Mouse (Mus musculus): ENCODE results near the gene Mapk6. TPM values are rescaled to one million over a fixed set of nuclear protein-coding genes. Genes with fewer than 3 reads are reported as not detected.

The Mapk6 gene
- polyA plus RNA-seq, 1 experiment from 2014 or later, result 141 TPM

DNA sequence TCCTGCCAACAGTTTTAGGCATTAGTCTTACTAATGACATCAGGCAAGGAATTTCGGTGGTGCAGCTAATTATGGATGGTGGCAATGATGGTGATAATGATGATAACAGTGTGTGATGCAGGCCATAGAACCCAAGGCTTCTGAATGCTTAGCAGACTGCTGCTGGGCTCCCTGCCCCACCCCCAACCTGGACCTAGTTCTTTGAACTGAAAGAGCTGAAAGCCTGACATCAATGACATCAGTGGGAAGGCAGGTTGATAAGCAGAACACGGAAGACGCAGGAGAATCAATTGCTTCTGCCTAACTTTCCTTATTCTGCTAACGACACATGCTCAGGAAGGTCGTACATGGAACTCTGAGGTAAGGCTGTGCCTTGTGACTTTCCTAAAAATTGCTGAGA lies 3.4 kb upstream of the Mapk6 start:
- Histone ChIP-seq H3K9me3 (replicated peaks; ENCODE audit: control insufficient read depth, low read length) (no peaks in the 10 kb centered on the region), H3K9ac (ENCODE audit: low read length) (no peak overlapping the region), H3K4me3 (ENCODE audit: low read depth, low read length) (no peak overlapping the region), H3K27ac (ENCODE audit: low read depth, low read length) (no peak overlapping the region), H3K36me3 (ENCODE audit: control insufficient read depth, insufficient read depth, low read length) (no peaks in the 10 kb centered on the region), H3K4me2 (ENCODE audit: low read length) (no peak overlapping the region), H3K27me3 (replicated peaks; ENCODE audit: control insufficient read depth, insufficient read depth, low read length) (no peaks in the 10 kb centered on the region), H3K4me1 (ENCODE audit: control insufficient read depth, insufficient read depth, low read length) (peaks cover 5% of the 10 kb centered on the region; the same call in 1 of the 2 replicates)
- ATAC-seq, result no peak
- 50% methylated on average over 5 of the region's 5 CpGs for WGBS
- DNase-seq (ENCODE audit: low spot score), result no peak

DNA sequence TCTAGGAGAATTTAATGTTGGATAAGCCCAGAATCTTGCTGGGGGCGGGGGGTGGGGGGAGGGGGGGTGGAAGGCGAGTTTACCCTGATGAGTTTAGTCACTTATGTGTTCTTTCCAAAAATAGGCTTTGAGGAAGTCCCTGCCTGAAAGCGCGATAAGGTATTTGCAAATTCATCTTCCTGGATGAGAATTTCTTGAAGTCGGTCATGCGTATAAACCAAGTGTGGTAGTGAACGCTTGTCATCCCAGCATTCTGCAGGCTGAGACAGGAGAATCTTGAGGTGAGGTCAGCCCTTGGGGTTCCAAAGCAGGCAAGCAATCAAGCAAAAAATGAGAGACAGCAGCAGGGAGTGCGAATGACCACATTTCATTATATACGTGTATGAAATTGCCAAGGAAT lies 1.8 kb upstream of the Mapk6 start:
- H3K27me3 ChIP-seq (replicated peaks; ENCODE audit: control insufficient read depth, insufficient read depth, low read length), result no peaks in the 10 kb centered on the region
- H3K36me3 ChIP-seq (ENCODE audit: control insufficient read depth, insufficient read depth, low read length), result no peaks in the 10 kb centered on the region
- no peak overlapping the region for H3K4me2 ChIP-seq (ENCODE audit: low read length)
- WGBS, result 86% methylated on average over 9 of the region's 9 CpGs
- ATAC-seq, result no peak
- H3K4me1 ChIP-seq (ENCODE audit: control insufficient read depth, insufficient read depth, low read length), result peaks cover 14% of the 10 kb centered on the region
- H3K9ac ChIP-seq (ENCODE audit: low read length), result no peak overlapping the region
- DNase-seq (ENCODE audit: low spot score), result no peak
- H3K4me3 ChIP-seq (ENCODE audit: low read depth, low read length), result no peak overlapping the region
- no peaks in the 10 kb centered on the region for H3K9me3 ChIP-seq (replicated peaks; ENCODE audit: control insufficient read depth, low read length)
- H3K27ac ChIP-seq (ENCODE audit: low read depth, low read length), result no peak overlapping the region

DNA sequence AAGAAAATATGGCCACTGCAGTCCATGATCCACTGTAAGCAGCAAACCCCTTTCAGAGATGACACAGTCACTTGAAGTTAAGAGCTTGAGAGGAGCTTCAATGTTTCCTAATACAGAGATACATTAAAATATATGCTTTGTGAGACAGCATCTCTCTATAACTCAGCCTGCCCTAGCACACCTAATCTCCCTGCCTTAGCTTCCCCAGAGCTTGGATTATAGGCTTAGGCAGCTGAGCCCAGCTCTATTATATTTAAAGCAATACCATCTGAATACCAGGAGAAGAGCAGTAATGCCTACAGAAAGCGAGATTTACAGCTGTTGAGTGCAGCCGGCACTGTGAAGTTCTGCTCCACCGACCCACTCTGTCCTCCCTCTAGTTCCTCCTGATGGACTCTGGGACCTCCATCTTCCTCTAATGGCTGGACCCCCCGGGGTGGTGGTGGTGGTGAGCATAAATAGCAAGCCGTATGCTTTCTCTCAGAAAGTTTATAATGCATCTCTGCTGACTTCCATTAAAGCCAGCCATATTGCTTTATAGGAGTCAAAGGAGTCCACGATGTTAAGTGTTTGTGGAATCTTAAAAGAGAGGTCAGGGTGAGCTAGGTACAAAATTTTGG lies 1.2 kb upstream of the Mapk6 start:
- Histone ChIP-seq H3K36me3 (ENCODE audit: control insufficient read depth, insufficient read depth, low read length) (no peaks in the 10 kb centered on the region), H3K9ac (ENCODE audit: low read length) (no peak overlapping the region), H3K27ac (ENCODE audit: low read depth, low read length) (no peak overlapping the region), H3K4me1 (ENCODE audit: control insufficient read depth, insufficient read depth, low read length) (peaks cover 17% of the 10 kb centered on the region), H3K27me3 (replicated peaks; ENCODE audit: control insufficient read depth, insufficient read depth, low read length) (no peaks in the 10 kb centered on the region), H3K4me2 (ENCODE audit: low read length) (no peak overlapping the region), H3K4me3 (ENCODE audit: low read depth, low read length) (no peak overlapping the region), H3K9me3 (replicated peaks; ENCODE audit: control insufficient read depth, low read length) (no peaks in the 10 kb centered on the region)
- 75% methylated on average over 6 of the region's 6 CpGs for WGBS
- ATAC-seq (no peak), DNase-seq (ENCODE audit: low spot score) (no peak)

DNA sequence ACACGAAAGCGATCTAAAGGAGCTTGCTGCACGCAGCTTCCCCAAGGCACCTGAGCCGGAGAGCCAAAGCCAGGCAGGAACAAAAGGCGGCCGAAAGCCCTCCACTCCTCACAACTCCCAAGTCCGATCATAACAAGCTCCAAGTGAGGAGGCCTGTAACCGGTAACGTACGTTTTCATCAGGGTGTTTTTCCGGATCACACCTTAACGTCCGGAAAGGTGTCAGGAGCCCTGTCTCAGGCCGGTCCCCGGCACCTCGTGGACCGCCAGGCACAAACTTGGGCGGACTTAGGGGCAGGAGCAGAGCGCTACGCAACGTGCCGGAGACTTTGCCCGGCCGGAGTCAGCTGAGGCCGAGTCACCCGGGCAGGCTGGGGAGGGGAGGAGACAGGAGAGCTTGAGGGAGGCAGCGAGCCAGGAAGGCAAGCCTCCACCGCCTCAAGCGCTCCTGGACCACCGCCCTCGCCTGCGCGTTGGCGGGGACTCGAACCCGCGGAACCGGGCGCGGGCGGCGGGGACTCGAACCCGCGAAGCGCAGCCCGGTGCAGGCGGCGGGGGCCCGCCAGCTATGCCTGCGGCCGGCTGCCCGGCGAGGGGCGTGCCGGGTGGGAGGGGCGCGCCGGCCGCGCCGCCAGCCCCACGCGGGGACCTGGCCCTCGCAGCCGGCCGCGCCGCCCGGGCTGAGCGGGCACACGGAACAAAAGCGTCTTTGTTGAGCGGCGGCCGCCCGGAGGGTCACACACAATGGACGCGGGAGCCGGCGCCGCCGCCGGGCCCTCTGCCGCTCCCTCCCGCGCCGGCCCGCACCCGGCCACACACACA lies 564 bp downstream of the Mapk6 start:
- DNase-seq (ENCODE audit: low spot score), result peak; percentile 76
- Histone ChIP-seq H3K9me3 (replicated peaks; ENCODE audit: control insufficient read depth, low read length) (no peaks in the 10 kb centered on the region), H3K4me1 (ENCODE audit: control insufficient read depth, insufficient read depth, low read length) (peaks cover 17% of the 10 kb centered on the region), H3K4me2 (ENCODE audit: low read length) (peak overlapping the region; percentile 66), H3K27ac (ENCODE audit: low read depth, low read length) (peak overlapping the region; percentile 99), H3K27me3 (replicated peaks; ENCODE audit: control insufficient read depth, insufficient read depth, low read length) (no peaks in the 10 kb centered on the region), H3K9ac (ENCODE audit: low read length) (peak overlapping the region; percentile 96), H3K36me3 (ENCODE audit: control insufficient read depth, insufficient read depth, low read length) (no peaks in the 10 kb centered on the region), H3K4me3 (ENCODE audit: low read depth, low read length) (peak overlapping the region; percentile 94)
- WGBS, result under 1% methylated on average over 60 of the region's 90 CpGs
- ATAC-seq, result peak; percentile 90

DNA sequence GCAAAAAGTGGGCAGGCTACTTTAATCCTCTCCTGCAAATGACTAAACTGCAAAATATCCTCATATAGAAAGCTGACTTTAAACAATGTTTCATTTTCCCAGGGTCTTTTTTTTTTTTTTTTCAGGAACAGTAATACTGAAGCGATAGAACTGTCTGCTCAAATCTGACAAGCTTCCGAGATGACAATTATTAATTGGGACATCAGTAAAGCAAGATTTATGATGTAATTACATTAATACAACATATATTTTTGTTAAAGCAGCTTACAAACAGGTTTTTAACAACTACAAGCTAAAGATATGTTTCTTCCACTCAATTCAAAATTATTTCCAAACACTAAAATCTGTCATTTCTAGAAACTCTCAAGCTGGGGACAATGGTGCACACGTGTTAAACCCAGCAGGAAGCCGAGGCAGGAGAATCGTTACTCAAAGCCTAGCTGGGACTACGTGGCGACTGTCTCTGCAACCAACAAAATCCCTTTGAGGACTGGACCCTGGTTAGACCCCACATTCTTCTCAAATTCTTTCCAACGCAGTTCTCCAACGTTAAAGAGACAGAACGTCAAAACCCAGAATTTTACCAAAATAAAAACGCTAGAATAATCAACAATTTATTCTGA lies 1.5 kb downstream of the Mapk6 start:
- H3K4me3 ChIP-seq (ENCODE audit: low read depth, low read length), result peak overlapping the region; percentile 94
- peak; percentile 51 for DNase-seq (ENCODE audit: low spot score)
- H3K27ac ChIP-seq (ENCODE audit: low read depth, low read length), result peak overlapping the region; percentile 99; the same call in 1 of the 2 replicates
- H3K4me2 ChIP-seq (ENCODE audit: low read length), result peak overlapping the region; percentile 66
- ATAC-seq, result no peak
- peak overlapping the region; percentile 96 for H3K9ac ChIP-seq (ENCODE audit: low read length)
- 2% methylated on average over 11 of the region's 11 CpGs for WGBS
- no peaks in the 10 kb centered on the region for H3K27me3 ChIP-seq (replicated peaks; ENCODE audit: control insufficient read depth, insufficient read depth, low read length)
- no peaks in the 10 kb centered on the region for H3K9me3 ChIP-seq (replicated peaks; ENCODE audit: control insufficient read depth, low read length)
- H3K4me1 ChIP-seq (ENCODE audit: control insufficient read depth, insufficient read depth, low read length), result peaks cover 17% of the 10 kb centered on the region
- no peaks in the 10 kb centered on the region for H3K36me3 ChIP-seq (ENCODE audit: control insufficient read depth, insufficient read depth, low read length)

DNA sequence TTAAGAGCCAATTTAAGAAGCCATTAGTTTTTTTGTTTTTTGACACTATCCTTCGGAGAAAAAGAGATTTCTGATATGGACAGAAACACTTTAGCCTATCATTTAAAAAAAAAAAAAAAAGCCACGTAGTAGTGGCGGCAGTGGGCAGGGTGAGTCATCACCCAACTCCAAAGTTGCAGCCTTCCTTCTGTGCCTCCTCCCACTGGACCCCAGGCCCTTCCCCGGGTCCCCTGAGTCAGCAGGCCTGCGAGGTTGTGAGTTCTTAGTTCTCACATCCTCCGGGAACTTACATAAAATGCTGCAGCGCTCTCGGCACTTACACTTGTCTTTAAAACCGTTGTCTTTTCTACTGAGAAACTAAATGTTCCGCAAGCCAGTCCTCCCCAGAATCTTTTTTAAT lies 2.0 kb downstream of the Mapk6 start:
- ATAC-seq (no peak), DNase-seq (ENCODE audit: low spot score) (no peak)
- Histone ChIP-seq H3K4me1 (ENCODE audit: control insufficient read depth, insufficient read depth, low read length) (peaks cover 17% of the 10 kb centered on the region), H3K9ac (ENCODE audit: low read length) (peak overlapping the region; percentile 49), H3K27ac (ENCODE audit: low read depth, low read length) (no peak overlapping the region), H3K36me3 (ENCODE audit: control insufficient read depth, insufficient read depth, low read length) (no peaks in the 10 kb centered on the region), H3K4me3 (ENCODE audit: low read depth, low read length) (peak overlapping the region; percentile 94), H3K9me3 (replicated peaks; ENCODE audit: control insufficient read depth, low read length) (no peaks in the 10 kb centered on the region), H3K27me3 (replicated peaks; ENCODE audit: control insufficient read depth, insufficient read depth, low read length) (no peaks in the 10 kb centered on the region), H3K4me2 (ENCODE audit: low read length) (peak overlapping the region; percentile 66)
- WGBS, result 12% methylated on average over 10 of the region's 10 CpGs

DNA sequence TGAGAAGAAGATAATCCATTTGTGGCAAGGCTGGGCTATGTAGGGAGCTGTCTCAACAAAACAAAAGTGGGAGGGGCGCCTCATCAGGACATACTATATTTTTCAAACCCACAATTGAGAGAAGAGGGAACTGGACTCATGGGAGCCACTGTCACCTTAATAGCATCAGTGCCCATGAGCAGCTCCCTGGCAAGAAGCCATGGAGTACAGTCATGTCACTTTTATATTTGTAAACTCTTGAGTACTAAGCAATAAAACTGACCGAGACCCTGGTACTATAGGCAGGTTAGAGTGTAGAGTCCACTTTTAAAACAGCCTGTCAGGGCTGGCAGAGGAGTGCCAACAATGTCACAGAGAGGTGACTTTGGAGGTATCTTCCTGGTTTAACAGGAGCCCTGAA lies 3.7 kb downstream of the Mapk6 start:
- no peak overlapping the region for H3K4me2 ChIP-seq (ENCODE audit: low read length)
- no peaks in the 10 kb centered on the region for H3K9me3 ChIP-seq (replicated peaks; ENCODE audit: control insufficient read depth, low read length)
- no peak for DNase-seq (ENCODE audit: low spot score)
- peaks cover 20% of the 10 kb centered on the region for H3K4me1 ChIP-seq (ENCODE audit: control insufficient read depth, insufficient read depth, low read length)
- H3K4me3 ChIP-seq (ENCODE audit: low read depth, low read length), result no peak overlapping the region
- H3K36me3 ChIP-seq (ENCODE audit: control insufficient read depth, insufficient read depth, low read length), result no peaks in the 10 kb centered on the region
- ATAC-seq, result no peak
- no peaks in the 10 kb centered on the region for H3K27me3 ChIP-seq (replicated peaks; ENCODE audit: control insufficient read depth, insufficient read depth, low read length)
- WGBS, result 80% methylated on average over 2 of the region's 2 CpGs
- no peak overlapping the region for H3K9ac ChIP-seq (ENCODE audit: low read length)
- no peak overlapping the region for H3K27ac ChIP-seq (ENCODE audit: low read depth, low read length)

DNA sequence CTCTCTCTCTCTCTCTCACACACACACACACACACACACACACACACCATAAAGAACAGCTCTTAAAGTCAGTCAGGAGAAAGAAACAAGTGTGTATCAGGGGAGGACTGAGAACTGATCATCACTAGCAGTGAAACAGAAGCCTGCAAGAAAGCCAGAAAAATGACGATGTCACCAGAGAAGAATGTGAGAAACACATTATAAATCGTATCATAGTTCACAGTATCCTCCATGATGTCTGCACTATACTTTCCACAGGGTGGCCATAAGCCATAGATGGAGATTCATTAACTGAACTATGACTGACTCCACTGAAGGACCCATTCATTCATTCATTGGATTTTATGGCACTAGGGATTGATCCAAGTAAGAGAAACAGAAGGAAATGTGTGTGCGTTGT lies 6.3 kb downstream of the Mapk6 start:
- no peak overlapping the region for H3K4me3 ChIP-seq (ENCODE audit: low read depth, low read length)
- WGBS, result 70% methylated on average over 3 of the region's 3 CpGs
- no peak overlapping the region for H3K27ac ChIP-seq (ENCODE audit: low read depth, low read length)
- no peaks in the 10 kb centered on the region for H3K27me3 ChIP-seq (replicated peaks; ENCODE audit: control insufficient read depth, insufficient read depth, low read length)
- no peaks in the 10 kb centered on the region for H3K9me3 ChIP-seq (replicated peaks; ENCODE audit: control insufficient read depth, low read length)
- H3K4me1 ChIP-seq (ENCODE audit: control insufficient read depth, insufficient read depth, low read length), result peaks cover 16% of the 10 kb centered on the region
- ATAC-seq (no peak), DNase-seq (ENCODE audit: low spot score) (no peak)
- no peak overlapping the region for H3K4me2 ChIP-seq (ENCODE audit: low read length)
- no peak overlapping the region for H3K9ac ChIP-seq (ENCODE audit: low read length)
- H3K36me3 ChIP-seq (ENCODE audit: control insufficient read depth, insufficient read depth, low read length), result no peaks in the 10 kb centered on the region; the same call in 1 of the 2 replicates
